Mouse (Mus musculus) hindbrain, embryonic 15.5 days (tissue): ENCODE measurements around the gene Mrps18a. TPM values are rescaled to one million over a fixed set of nuclear protein-coding genes. Genes with fewer than 3 reads are reported as not detected.

ENCODE experiments used
- ATAC-seq: fragments of 200-750 bp; cut with Nextera tagmentation; 2 replicates; pipeline ENCODE4 v1.8.0; 2017; ENCODE audit warnings: low read depth, moderate number of reproducible peaks, moderate TSS enrichment; ENCODE audit not compliant: low FRiP score
- H3K27ac ChIP-seq: fragments of 300-500 bp; sonication (generic); replicated peaks from 2 replicates; pipeline ENCODE4 v1.5.1; 2015; ENCODE audit warnings: mild to moderate bottlenecking, inconsistent platforms
- H3K27me3 ChIP-seq: fragments of 300-500 bp; sonication (generic); 2 replicates; pipeline ENCODE4 v1.6.1; 2015; ENCODE audit warnings: control low read depth, inconsistent platforms
- H3K36me3 ChIP-seq: fragments of 300-500 bp; sonication (generic); 2 replicates; pipeline ENCODE4 v1.6.1; 2015; ENCODE audit warnings: control low read depth, inconsistent platforms
- H3K4me1 ChIP-seq: fragments of 300-500 bp; sonication (generic); replicated peaks from 2 replicates; pipeline ENCODE4 v1.6.1; 2015; ENCODE audit warnings: control low read depth, inconsistent platforms
- H3K4me2 ChIP-seq: fragments of 300-500 bp; sonication (generic); 2 replicates; pipeline ENCODE4 v1.6.1; 2015; ENCODE audit warnings: moderate library complexity, mild to moderate bottlenecking, inconsistent platforms
- H3K4me3 ChIP-seq: fragments of 300-500 bp; sonication (generic); 2 replicates; pipeline ENCODE4 v1.5.1; 2015; ENCODE audit warnings: mild to moderate bottlenecking, inconsistent platforms
- H3K9ac ChIP-seq: fragments of 300-500 bp; sonication (generic); 2 replicates; pipeline ENCODE4 v1.6.1; 2015; ENCODE audit warnings: inconsistent platforms
- H3K9me3 ChIP-seq: fragments of 300-500 bp; sonication (generic); 2 replicates; pipeline ENCODE4 v1.6.1; 2016; ENCODE audit warnings: control low read depth, inconsistent platforms
- WGBS: fragments of 180-500 bp; shearing (Covaris S2); methylation state at CpG from one replicate; pipeline ENCODE4 v1.1.7; 2015; 5-methylcytosine and 5-hydroxymethylcytosine counted together
- polyA plus RNA-seq: library from polyadenylated mRNA; unstranded; fragments of >200 nt; fragmentation: Nextera tagmentation; extraction: Ambion mirVana; gene quantifications from 2 replicates; pipeline ENCODE4 v1.2.1, GENCODE M21; 2015

The Mrps18a gene
- polyA plus RNA-seq, 1 experiment from 2014 or later: 154 TPM

GRCm38 (mm10) chr17:46168318-46168717 lies 57.5 kb downstream of the Mrps18a start:
- no peak overlapping the region for H3K4me2 ChIP-seq
- peaks cover 83% of the 10 kb centered on the region for H3K36me3 ChIP-seq
- no peak overlapping the region for H3K9ac ChIP-seq
- H3K4me3 ChIP-seq: no peak overlapping the region
- H3K9me3 ChIP-seq: no peaks in the 10 kb centered on the region
- peaks cover 1% of the 10 kb centered on the region for H3K4me1 ChIP-seq
- H3K27ac ChIP-seq: no peak overlapping the region
- no peak for ATAC-seq
- WGBS: 68% methylated on average over 5 of the region's 5 CpGs
- H3K27me3 ChIP-seq: no peaks in the 10 kb centered on the region

GRCm38 (mm10) chr17:46168768-46169167 lies 58.0 kb downstream of the Mrps18a start:
- ATAC-seq: no peak
- Histone ChIP-seq H3K4me2 (no peak overlapping the region), H3K9ac (no peak overlapping the region), H3K27me3 (no peaks in the 10 kb centered on the region), H3K9me3 (no peaks in the 10 kb centered on the region), H3K4me1 (no peaks in the 10 kb centered on the region), H3K27ac (no peak overlapping the region), H3K4me3 (no peak overlapping the region), H3K36me3 (peaks cover 84% of the 10 kb centered on the region)
- 96% methylated on average over 5 of the region's 5 CpGs for WGBS

GRCm38 (mm10) chr17:46170538-46170937 lies 59.8 kb downstream of the Mrps18a start:
- Histone ChIP-seq H3K4me1 (no peaks in the 10 kb centered on the region), H3K36me3 (peaks cover 73% of the 10 kb centered on the region), H3K4me3 (no peak overlapping the region), H3K27me3 (no peaks in the 10 kb centered on the region), H3K9me3 (no peaks in the 10 kb centered on the region), H3K4me2 (no peak overlapping the region), H3K27ac (no peak overlapping the region), H3K9ac (no peak overlapping the region)
- WGBS: 74% methylated on average over 3 of the region's 3 CpGs
- no peak for ATAC-seq

Other genes starting within 250 kb of the Mrps18a start
- gene Vegfa, start 78.6 kb upstream of the Mrps18a start, polyA plus RNA-seq: 4.4 and 4.6 TPM in 2 replicates
- gene Rsph9, start 33.2 kb downstream of the Mrps18a start, polyA plus RNA-seq: 50.0 and 50.3 TPM in 2 replicates
- 22.9 and 24.2 TPM in 2 replicates for gene Mad2l1bp, start 42.6 kb downstream of the Mrps18a start, polyA plus RNA-seq
- gene Gtpbp2, start 50.0 kb downstream of the Mrps18a start, polyA plus RNA-seq: 41.1 and 45.7 TPM in 2 replicates
- gene Polh, start 91.7 kb downstream of the Mrps18a start, polyA plus RNA-seq: 7.4 and 7.9 TPM in 2 replicates
- gene Xpo5, start 91.8 kb downstream of the Mrps18a start, polyA plus RNA-seq: 34.5 and 36.0 TPM in 2 replicates
- 72.4 and 74.0 TPM in 2 replicates for gene Polr1c, start 137.1 kb downstream of the Mrps18a start, polyA plus RNA-seq
- gene Yipf3, start 137.1 kb downstream of the Mrps18a start, polyA plus RNA-seq: 88.9 and 99.6 TPM in 2 replicates
- 14.9 and 18.5 TPM in 2 replicates for gene Lrrc73, start 142.5 kb downstream of the Mrps18a start, polyA plus RNA-seq
- 30.3 and 34.0 TPM in 2 replicates for gene Tjap1, start 172.0 kb downstream of the Mrps18a start, polyA plus RNA-seq
- 22.3 and 25.5 TPM in 2 replicates for gene Dlk2, start 186.4 kb downstream of the Mrps18a start, polyA plus RNA-seq
- 9.1 and 9.6 TPM in 2 replicates for gene Abcc10, start 217.4 kb downstream of the Mrps18a start, polyA plus RNA-seq